Comparison of ENCODE assay signal across 24 mouse cellular contexts in the genomic region with DNA sequence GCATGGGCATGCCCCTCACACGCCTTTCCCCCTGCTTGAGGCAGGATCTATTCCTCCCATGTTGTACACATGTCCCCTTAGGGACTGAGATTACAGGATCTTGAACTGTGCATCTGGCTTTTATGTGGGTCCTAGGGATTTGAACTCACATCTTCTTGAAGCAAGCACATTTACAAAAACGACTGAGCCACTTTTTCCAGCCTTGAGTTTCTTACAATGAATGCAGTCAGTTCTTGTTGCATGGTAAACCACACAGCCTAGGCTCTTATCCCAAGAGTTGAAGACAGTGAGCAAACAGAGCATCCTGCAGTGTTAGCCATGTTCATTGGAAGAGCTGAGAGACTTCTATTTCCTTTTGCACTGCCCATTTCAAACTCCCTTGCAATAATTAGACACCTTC.
DNase-seq lines count a peak whose midpoint lies in the region; ATAC-seq and TF ChIP-seq lines count a peak whose summit lies in the region.
"Had no signal": no experiment of that assay in that cellular context is flagged by ENCODE, and none has a peak within 500 bp of the region (broad histone marks: within the 10 kb centered on the region; RNA-seq: fewer than 3 reads in every experiment).

No protein-coding gene starts in this region.

- no peak for TF ChIP-seq EP300 in heart, adult 2 months (IDR thresholded peaks at IDR 0.05; ENCODE audit: insufficient read depth, low read depth, low read length)
- TF ChIP-seq EP300 in ES-Bruce4 (IDR thresholded peaks at IDR 0.05; ENCODE audit: insufficient read depth, low read depth, low read length), result no peak

- no peak overlapping the region for H3K4me2 ChIP-seq in hindbrain, embryonic 12.5 days (replicated peaks)
- H3K4me2 ChIP-seq: embryonic facial prominence, embryonic 13.5 days; embryonic facial prominence, embryonic 15.5 days; forebrain, embryonic 13.5 days; forebrain, embryonic 15.5 days had no signal

- ATAC-seq in megakaryocyte, adult 5-6 weeks (ENCODE audit: poor library complexity, severe bottlenecking), result no peak
- no peak for ATAC-seq in hindbrain, embryonic 12.5 days (ENCODE audit: low FRiP score)
- ATAC-seq in CD4-positive, CD25-positive, alpha-beta regulatory T cell, adult 4 months, result no peak
- ATAC-seq: activated CD4-positive, CD25-positive, alpha-beta regulatory T cell, adult 4 months; forebrain, embryonic 13.5 days; forebrain, embryonic 15.5 days; forebrain, postnatal 0 days; Patski had no signal

- H3K4me1 ChIP-seq in heart, embryonic 10.5 days, result peaks cover 11% of the 10 kb centered on the region; the same call in 1 of the 2 replicates
- H3K4me1 ChIP-seq in heart, adult 2 months (ENCODE audit: control insufficient read depth, insufficient read depth, low read length), result peaks cover 4% of the 10 kb centered on the region
- peaks cover 78% of the 10 kb centered on the region for H3K4me1 ChIP-seq in megakaryocyte, embryonic 14.5 days
- H3K4me1 ChIP-seq in ES-Bruce4 (ENCODE audit: control insufficient read depth, insufficient read depth, low read length), result no peaks in the 10 kb centered on the region
- no peaks in the 10 kb centered on the region for H3K4me1 ChIP-seq in hindbrain, embryonic 12.5 days
- H3K4me1 ChIP-seq: embryonic facial prominence, embryonic 15.5 days; forebrain, embryonic 13.5 days had no signal

- no peak for TF ChIP-seq CTCF in heart, adult 2 months (IDR thresholded peaks at IDR 0.05)
- TF ChIP-seq CTCF in ES-Bruce4 (IDR thresholded peaks at IDR 0.05; ENCODE audit: low read depth, low read length), result no peak

- no peak overlapping the region for H3K4me3 ChIP-seq in heart, embryonic 10.5 days
- no peak overlapping the region for H3K4me3 ChIP-seq in heart, adult 2 months
- peak overlapping the region; percentile 57 for H3K4me3 ChIP-seq in megakaryocyte, embryonic 14.5 days (replicated peaks)
- no peak overlapping the region for H3K4me3 ChIP-seq in ES-Bruce4 (ENCODE audit: low read depth, low read length)
- H3K4me3 ChIP-seq in hindbrain, embryonic 12.5 days, result no peak overlapping the region
- H3K4me3 ChIP-seq: embryonic facial prominence, embryonic 13.5 days; embryonic facial prominence, embryonic 15.5 days; forebrain, embryonic 13.5 days; forebrain, embryonic 15.5 days had no signal

- DNase-seq in heart, embryonic 10.5 days (ENCODE audit: low spot score), result peak; percentile 54
- no peak for DNase-seq in heart, adult 2 months
- DNase-seq: adrenal gland, adult 8-10 months; adrenal gland, postnatal 25 days; cerebellum, adult 11 months; cerebellum, adult 18-20 months; cerebellum, adult 8-10 months; cerebellum, adult 9-11 months; cerebellum, postnatal 14 days; cerebellum, postnatal 36 days; embryo, embryonic 11 days; forebrain, postnatal 0 days had no signal

- intact Hi-C loops in heart, adult 2 months (cut with DNase I), result loop anchor here (5.0 kb wide), 1 partner anchor 121 kb away; no protein-coding TSS in a partner anchor

- no peak for TF ChIP-seq POLR2A in heart, adult 2 months (IDR thresholded peaks at IDR 0.05; ENCODE audit: insufficient read depth, low read depth, low read length)
- no peak for TF ChIP-seq POLR2A in ES-Bruce4 (IDR thresholded peaks at IDR 0.05; ENCODE audit: insufficient read depth, low read length)

- no peaks in the 10 kb centered on the region for H3K36me3 ChIP-seq in heart, embryonic 10.5 days
- H3K36me3 ChIP-seq in heart, adult 2 months (ENCODE audit: control insufficient read depth, insufficient read depth, low read length), result no peaks in the 10 kb centered on the region
- peaks cover 37% of the 10 kb centered on the region for H3K36me3 ChIP-seq in megakaryocyte, embryonic 14.5 days (replicated peaks; ENCODE audit: low read length)
- no peaks in the 10 kb centered on the region for H3K36me3 ChIP-seq in ES-Bruce4 (ENCODE audit: control insufficient read depth, insufficient read depth, low read length, poor library complexity, severe bottlenecking)
- H3K36me3 ChIP-seq in hindbrain, embryonic 12.5 days, result peaks cover 11% of the 10 kb centered on the region; the same call in 1 of the 2 replicates
- H3K36me3 ChIP-seq: embryonic facial prominence, embryonic 15.5 days; forebrain, embryonic 15.5 days had no signal

- no peak overlapping the region for H3K9ac ChIP-seq in heart, adult 2 months (ENCODE audit: low read depth, low read length)
- no peak overlapping the region for H3K9ac ChIP-seq in ES-Bruce4 (ENCODE audit: low read depth, poor library complexity, severe bottlenecking)
- no peak overlapping the region for H3K9ac ChIP-seq in hindbrain, embryonic 12.5 days
- H3K9ac ChIP-seq: embryonic facial prominence, embryonic 13.5 days; embryonic facial prominence, embryonic 15.5 days; forebrain, embryonic 13.5 days; forebrain, embryonic 15.5 days; forebrain, postnatal 0 days had no signal

- 73% methylated on average over 2 of the region's 2 CpGs for WGBS in heart, embryonic 10.5 days
- 60% methylated on average over 2 of the region's 2 CpGs for WGBS in heart, adult 2 months
- 72% methylated on average over 2 of the region's 2 CpGs for WGBS in hindbrain, embryonic 12.5 days

- H3K27ac ChIP-seq in heart, embryonic 10.5 days, result no peak overlapping the region
- no peak overlapping the region for H3K27ac ChIP-seq in heart, adult 2 months
- 0 out of 2 replicates have a peak overlapping the region, but pooled peaks have one; percentile 4 for H3K27ac ChIP-seq in ES-Bruce4 (ENCODE audit: insufficient read depth, low read length)
- H3K27ac ChIP-seq in hindbrain, embryonic 12.5 days, result no peak overlapping the region
- H3K27ac ChIP-seq: embryonic facial prominence, embryonic 15.5 days; forebrain, embryonic 13.5 days; forebrain, embryonic 15.5 days had no signal

- H3K27me3 ChIP-seq in heart, embryonic 10.5 days (ENCODE audit: insufficient read depth, poor library complexity, severe bottlenecking), result no peaks in the 10 kb centered on the region
- no peaks in the 10 kb centered on the region for H3K27me3 ChIP-seq in heart, adult 2 months (ENCODE audit: control insufficient read depth, insufficient read depth, low read length)
- no peaks in the 10 kb centered on the region for H3K27me3 ChIP-seq in megakaryocyte, embryonic 14.5 days (replicated peaks)
- no peaks in the 10 kb centered on the region for H3K27me3 ChIP-seq in ES-Bruce4 (ENCODE audit: control insufficient read depth, insufficient read depth, low read length, poor library complexity, severe bottlenecking)
- H3K27me3 ChIP-seq in hindbrain, embryonic 12.5 days, result no peaks in the 10 kb centered on the region
- H3K27me3 ChIP-seq: embryonic facial prominence, embryonic 13.5 days; embryonic facial prominence, embryonic 15.5 days; forebrain, embryonic 13.5 days; forebrain, embryonic 15.5 days; Patski had no signal

- H3K79me2 ChIP-seq in heart, adult 2 months (replicated peaks; ENCODE audit: control insufficient read depth, insufficient read depth, low read length), result 0 out of 2 replicates have a peak, but pooled peaks cover 2% of the 10 kb centered on the region

- no peaks in the 10 kb centered on the region for H3K9me3 ChIP-seq in heart, embryonic 10.5 days
- H3K9me3 ChIP-seq in megakaryocyte, embryonic 14.5 days, result no peaks in the 10 kb centered on the region
- H3K9me3 ChIP-seq in ES-Bruce4 (replicated peaks; ENCODE audit: control insufficient read depth, insufficient read depth, low read length, poor library complexity, severe bottlenecking), result no peaks in the 10 kb centered on the region
- H3K9me3 ChIP-seq in hindbrain, embryonic 12.5 days (replicated peaks), result no peaks in the 10 kb centered on the region
- H3K9me3 ChIP-seq: embryonic facial prominence, embryonic 13.5 days; embryonic facial prominence, embryonic 15.5 days; forebrain, embryonic 13.5 days; forebrain, embryonic 15.5 days; G1E had no signal
